Mouse (Mus musculus) ovary, adult 10 weeks (tissue): ENCODE data around the gene Zbbx. TPM values are rescaled to one million over a fixed set of nuclear protein-coding genes. Genes with fewer than 3 reads are reported as not detected.

Experiments used
- polyA plus RNA-seq: library from polyadenylated mRNA; stranded (reverse); fragments of 350-450 nt; fragmentation: Illumina TruSeq; extraction: RNeasy Lipid Tissue Mini Kit (QIAGEN cat#74804); gene quantifications from one replicate; pipeline ENCODE4 v1.2.3, GENCODE M21; 2014

Zbbx gene
- 7.0 TPM for polyA plus RNA-seq

DNA sequence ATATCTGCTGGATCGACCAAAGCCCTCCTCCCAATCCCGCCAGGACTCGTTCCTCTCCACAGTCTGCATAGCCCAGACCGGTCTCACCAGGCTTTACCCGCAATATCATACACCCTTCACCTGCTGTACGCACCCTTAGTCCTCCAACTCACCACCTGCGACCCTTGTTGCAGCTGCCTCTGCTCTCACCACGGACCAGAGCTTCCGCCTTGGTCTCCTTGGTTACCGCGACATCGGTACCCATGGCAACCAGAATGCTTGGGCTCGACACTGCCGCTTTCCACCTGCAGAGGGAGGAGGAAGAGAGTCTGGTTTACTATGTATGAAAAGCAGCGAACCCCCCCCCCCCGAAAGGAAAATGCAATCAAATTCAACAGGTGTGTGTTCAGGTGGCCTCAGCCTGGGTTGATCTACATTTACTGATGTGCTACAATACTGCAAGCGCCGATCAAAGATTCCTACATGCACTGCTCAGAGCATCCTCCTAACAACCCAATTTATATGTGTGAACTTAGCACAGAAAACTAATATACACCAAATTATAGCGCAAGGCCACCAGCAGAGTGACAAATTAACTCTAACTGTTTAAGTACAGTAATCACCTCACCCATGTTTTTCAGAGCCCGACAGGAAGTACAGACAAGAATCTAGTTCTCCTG is at the start of gene Zbbx:
Zbbx (minus strand) TSS at position 197 of the 659 bp plus-strand sequence.

Other genes with a start within 250 kb of the Zbbx start
- gene Serpini2, start 105.0 kb upstream of the Zbbx start, polyA plus RNA-seq = not detected